Mouse (Mus musculus): ENCODE measurements around the gene Arhgap33. TPM values are rescaled to one million over a fixed set of nuclear protein-coding genes. Genes with fewer than 3 reads are reported as not detected.
A peak's percentile ranks its signal among the peaks of the same experiment; 100 is the strongest.

Gene Arhgap33
- total RNA-seq, 2 experiments from 2014 or later, result 190 to 213 TPM

GRCm38 (mm10) chr7:30553810-30554584, 19.1 kb upstream of the Arhgap33 start:
- intact Hi-C loops (cut with DNase I), result loop anchor here (5.0 kb wide), 1 partner anchor 62 kb away; the partner anchor contains the start of gene Prodh2
- no peak for DNase-seq (ENCODE audit: low spot score in 2 of 2)

GRCm38 (mm10) chr7:30553021-30553589, 18.2 kb upstream of the Arhgap33 start:
- intact Hi-C loops (cut with DNase I), result loop anchor here (5.0 kb wide), 1 partner anchor 61 kb away; the partner anchor contains the start of gene Prodh2
- peak in 1 of 2 experiments; percentile 50 for DNase-seq (ENCODE audit: low spot score in 2 of 2)

- intact Hi-C loops (cut with DNase I), result loop anchor here (5.0 kb wide), 1 partner anchor 60 kb away; the partner anchor contains the start of gene Prodh2
Measured at GRCm38 (mm10) chr7:30552102-30553020, 17.5 kb upstream of the Arhgap33 start, which contains the start of the genes Hspb6 and Proser3. TSS of gene Hspb6 (plus strand) at chr7:30552178. TSS of gene Proser3 (minus strand) at chr7:30552299.

GRCm38 (mm10) chr7:30551445-30552101, 16.7 kb upstream of the Arhgap33 start:
- intact Hi-C loops (cut with DNase I), result loop anchor here (5.0 kb wide), 1 partner anchor 59 kb away; the partner anchor contains the start of gene Prodh2
- DNase-seq (ENCODE audit: low spot score in 2 of 2), result no peak

More at GRCm38 (mm10) chr7:30552102-30553020, 17.5 kb upstream of the Arhgap33 start, which contains the start of the genes Hspb6 and Proser3:
- DNase-seq (ENCODE audit: low spot score in 2 of 2), result peak; percentile 97 to 99

- intact Hi-C loops (cut with DNase I), result loop anchor here (5.0 kb wide), 1 partner anchor 58 kb away; the partner anchor contains the start of gene Prodh2
Measured at GRCm38 (mm10) chr7:30550603-30551002, 15.7 kb upstream of the Arhgap33 start.

GRCm38 (mm10) chr7:30549880-30550279, 15.0 kb upstream of the Arhgap33 start:
- intact Hi-C loops (cut with DNase I), result loop anchor here (5.0 kb wide), 1 partner anchor 58 kb away; the partner anchor contains the start of gene Prodh2
- no peak for DNase-seq (ENCODE audit: low spot score in 2 of 2)

More at GRCm38 (mm10) chr7:30550603-30551002, 15.7 kb upstream of the Arhgap33 start:
- no peak for DNase-seq (ENCODE audit: low spot score in 2 of 2)

GRCm38 (mm10) chr7:30544327-30544726, 9.5 kb upstream of the Arhgap33 start:
- no peak for DNase-seq (ENCODE audit: low spot score in 2 of 2)
- intact Hi-C loops (cut with DNase I), result no loop called here

- DNase-seq (ENCODE audit: low spot score in 2 of 2), result no peak
- intact Hi-C loops (cut with DNase I), result no loop called here
Measured at GRCm38 (mm10) chr7:30540572-30540971, 5.7 kb upstream of the Arhgap33 start.

- DNase-seq (ENCODE audit: low spot score in 2 of 2), result peak; percentile 54 to 70
- intact Hi-C loops (cut with DNase I), result no loop called here
Measured at GRCm38 (mm10) chr7:30533941-30534632, 773 bp downstream of the Arhgap33 start.

GRCm38 (mm10) chr7:30532931-30533330, 1.9 kb downstream of the Arhgap33 start:
- intact Hi-C loops (cut with DNase I), result no loop called here
- peak in 1 of 2 experiments; percentile 42 for DNase-seq (ENCODE audit: low spot score in 2 of 2)

GRCm38 (mm10) chr7:30531291-30531815, 3.5 kb downstream of the Arhgap33 start:
- DNase-seq (ENCODE audit: low spot score in 2 of 2), result peak; percentile 73 to 93
- intact Hi-C loops (cut with DNase I), result no loop called here

- intact Hi-C loops (cut with DNase I), result no loop called here
- DNase-seq (ENCODE audit: low spot score in 2 of 2), result no peak
Measured at GRCm38 (mm10) chr7:30526981-30527380, 7.9 kb downstream of the Arhgap33 start.

GRCm38 (mm10) chr7:30526399-30526798, 8.5 kb downstream of the Arhgap33 start:
- intact Hi-C loops (cut with DNase I), result no loop called here
- DNase-seq (ENCODE audit: low spot score in 2 of 2), result no peak

GRCm38 (mm10) chr7:30525954-30526353, 8.9 kb downstream of the Arhgap33 start:
- no peak for DNase-seq (ENCODE audit: low spot score in 2 of 2)
- intact Hi-C loops (cut with DNase I), result no loop called here

- no peak for DNase-seq (ENCODE audit: low spot score in 2 of 2)
- intact Hi-C loops (cut with DNase I), result no loop called here
Measured at GRCm38 (mm10) chr7:30524487-30524886, 10.4 kb downstream of the Arhgap33 start.

GRCm38 (mm10) chr7:30522871-30523270, 12.0 kb downstream of the Arhgap33 start:
- DNase-seq (ENCODE audit: low spot score in 2 of 2), result no peak

GRCm38 (mm10) chr7:30520856-30521255, 14.0 kb downstream of the Arhgap33 start:
- intact Hi-C loops (cut with DNase I), result no loop called here

More at GRCm38 (mm10) chr7:30522871-30523270, 12.0 kb downstream of the Arhgap33 start:
- intact Hi-C loops (cut with DNase I), result no loop called here

GRCm38 (mm10) chr7:30520396-30520795, 14.5 kb downstream of the Arhgap33 start:
- DNase-seq (ENCODE audit: low spot score in 2 of 2), result no peak
- intact Hi-C loops (cut with DNase I), result no loop called here

More at GRCm38 (mm10) chr7:30520856-30521255, 14.0 kb downstream of the Arhgap33 start:
- no peak for DNase-seq (ENCODE audit: low spot score in 2 of 2)

All from left cerebral cortex, postnatal 25 days (tissue).